8 mouse cellular contexts compared by ENCODE assay signal in the genomic region with DNA sequence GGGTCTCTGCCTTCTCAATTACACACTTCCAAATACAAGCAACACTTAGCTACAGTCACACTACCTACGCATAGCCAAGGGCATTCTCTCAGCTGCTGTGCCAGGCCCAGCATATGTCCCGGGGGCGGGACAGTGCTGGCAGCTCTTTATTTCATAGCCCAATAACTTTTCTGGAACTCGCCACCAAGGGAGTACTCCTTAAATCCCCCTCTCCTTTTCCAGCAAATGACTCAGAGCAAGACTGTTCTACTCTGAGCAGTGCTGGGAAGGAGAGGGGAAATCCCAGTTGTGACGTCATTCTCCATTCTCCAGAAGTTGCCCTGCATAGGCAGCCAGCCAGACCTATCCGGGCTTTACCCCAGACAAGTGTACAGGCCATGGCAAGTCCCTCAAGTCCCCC.
A peak's percentile ranks its signal among the peaks of the same experiment; 100 is the strongest.
DNase-seq lines count a peak whose midpoint lies in the region; ATAC-seq lines count a peak whose summit lies in the region.
"Had no signal": no experiment of that assay in that cellular context is flagged by ENCODE, and none has a peak within 500 bp of the region (broad histone marks: within the 10 kb centered on the region; RNA-seq: fewer than 3 reads in every experiment).

No protein-coding gene starts in this region.

- H3K4me1 ChIP-seq in kidney, embryonic 14.5 days (ENCODE audit: control insufficient read depth, insufficient read depth, low read length), result no peaks in the 10 kb centered on the region

- no peak overlapping the region for H3K9ac ChIP-seq in kidney, embryonic 14.5 days (ENCODE audit: low read depth, low read length)

- 0 out of 2 replicates have a peak, but pooled peaks cover 7% of the 10 kb centered on the region for H3K27me3 ChIP-seq in kidney, embryonic 14.5 days (ENCODE audit: control insufficient read depth, insufficient read depth, low read length)

- WGBS in kidney, embryonic 14.5 days, result 64% methylated on average over 6 of the region's 6 CpGs

- H3K27ac ChIP-seq in kidney, embryonic 14.5 days (ENCODE audit: low read depth, low read length), result no peak overlapping the region

- peak; percentile 43; the same call in 1 of the 2 replicates for ATAC-seq in kidney, embryonic 14.5 days (ENCODE audit: low FRiP score, low TSS enrichment)

- H3K9me3 ChIP-seq in kidney, embryonic 14.5 days (ENCODE audit: control insufficient read depth, low read length), result no peaks in the 10 kb centered on the region

- H3K36me3 ChIP-seq in kidney, embryonic 14.5 days (ENCODE audit: control insufficient read depth, insufficient read depth, low read length), result no peaks in the 10 kb centered on the region

- no peak overlapping the region for H3K4me3 ChIP-seq in kidney, embryonic 14.5 days (ENCODE audit: low read length)

- no peak for DNase-seq in kidney, postnatal 25 days
- peak; percentile 19 for DNase-seq in NIH3T3 (ENCODE audit: low read depth)
- DNase-seq in brain, adult 2 months (ENCODE audit: low read depth, low spot score), result peak; percentile 90
- peak; percentile 73 to 87 for DNase-seq in left cerebral cortex, adult 9 months (ENCODE audit: low spot score in 2 of 2)
- no peak for DNase-seq in embryo, embryonic 10 days (ENCODE audit: low spot score)
- DNase-seq in urinary bladder, postnatal 10 days (ENCODE audit: low spot score), result no peak
- DNase-seq: kidney, postnatal 14 days had no signal

- H3K4me2 ChIP-seq in kidney, embryonic 14.5 days (replicated peaks; ENCODE audit: low read depth, low read length), result no peak overlapping the region

Comparison
In these comparisons a context has a peak if more than half of its experiments do, and no peak if none do; other contexts are left out.
1. DNase-seq: peak in NIH3T3 (single experiment), brain, adult 2 months (single experiment) and left cerebral cortex, adult 9 months (2 of 2); none in kidney, postnatal 25 days (0 of 2), embryo, embryonic 10 days (single experiment) and urinary bladder, postnatal 10 days (single experiment).